ENCODE assay signal across 8 mouse cellular contexts in genomic region chr10:116199035-116199434, GRCm38 (mm10).
DNase-seq lines count a peak whose midpoint lies in the region; ATAC-seq lines count a peak whose summit lies in the region.

No protein-coding gene starts in this region.

- ATAC-seq in megakaryocyte progenitor cell, adult 5-6 weeks (replicated peaks; ENCODE audit: poor library complexity) = peak; percentile 79

- intact Hi-C loops in left cerebral cortex, postnatal 14 days (cut with DNase I) = loop anchor here (5.0 kb wide), 1 partner anchor 182 kb away; the partner anchor contains the start of gene Ptprr

- DNase-seq in adrenal gland, postnatal 14 days = peak; percentile 20
- no peak for DNase-seq in adrenal gland, postnatal 36 days
- DNase-seq in left cerebral cortex, postnatal 14 days (ENCODE audit: low spot score in 2 of 2) = peak; percentile 18 to 27
- DNase-seq in left cerebral cortex, adult 8-10 months (ENCODE audit: low spot score in 2 of 2) = no peak
- DNase-seq in brain, adult 2 months (ENCODE audit: low read depth, low spot score) = peak; percentile 45
- DNase-seq in urinary bladder, adult 18-20 months (ENCODE audit: low spot score in 2 of 2) = no peak
- no peak for DNase-seq in gastrocnemius, adult 18-20 months (ENCODE audit: low spot score)

Comparison
In these comparisons a context has a peak if more than half of its experiments do, and no peak if none do; other contexts are left out.
1. DNase-seq: peak in adrenal gland, postnatal 14 days (single experiment), left cerebral cortex, postnatal 14 days (2 of 2) and brain, adult 2 months (single experiment); none in adrenal gland, postnatal 36 days (0 of 2), left cerebral cortex, adult 8-10 months (0 of 2), urinary bladder, adult 18-20 months (0 of 2) and gastrocnemius, adult 18-20 months (single experiment).